Mouse (Mus musculus) heart, embryonic 11.5 days (tissue): Measurements from ENCODE around the gene Zfand2a. TPM values are rescaled to one million over a fixed set of nuclear protein-coding genes. Genes with fewer than 3 reads are reported as not detected.

Experiments
- polyA plus RNA-seq: library from polyadenylated mRNA; unstranded; fragments of >200 nt; fragmentation: Nextera tagmentation; extraction: Ambion mirVana; gene quantifications from 2 replicates; pipeline ENCODE4 v1.2.1, GENCODE M21; 2014

Gene Zfand2a
- polyA plus RNA-seq, 1 experiment from 2014 or later, result 6.3 TPM

Other genes with a start within 250 kb of the Zfand2a start
- gene Get4, start 232.2 kb downstream of the Zfand2a start, polyA plus RNA-seq, result 138 and 139 TPM in 2 replicates
- gene Adap1, start 158.9 kb downstream of the Zfand2a start, polyA plus RNA-seq, result 1.4 and 2.5 TPM in 2 replicates
- gene Cox19, start 133.1 kb downstream of the Zfand2a start, polyA plus RNA-seq, result 85.3 and 95.2 TPM in 2 replicates
- gene Cyp2w1, start 131.9 kb downstream of the Zfand2a start, polyA plus RNA-seq, result not detected in 2 replicates
- gene Gpr146, start 106.9 kb downstream of the Zfand2a start, polyA plus RNA-seq, result 7.2 and 7.5 TPM in 2 replicates
- 0.17 and 0.21 TPM in 2 replicates for gene C130050O18Rik, start 79.3 kb downstream of the Zfand2a start, polyA plus RNA-seq
- 0.57 and 0.72 TPM in 2 replicates for gene Gper1, start 61.4 kb downstream of the Zfand2a start, polyA plus RNA-seq
- gene 3110082I17Rik, start 24.0 kb downstream of the Zfand2a start, polyA plus RNA-seq, result 19.3 and 21.9 TPM in 2 replicates
- gene Uncx, start 58.9 kb upstream of the Zfand2a start, polyA plus RNA-seq, result 0.09 TPM in 1 of 2 replicates, not detected in the other